Mouse (Mus musculus): ENCODE results near the gene Nucks1. TPM values are rescaled to one million over a fixed set of nuclear protein-coding genes. Genes with fewer than 3 reads are reported as not detected.
A peak's percentile ranks its signal among the peaks of the same experiment; 100 is the strongest.

Gene Nucks1
- polyA plus RNA-seq, 1 experiment: 20.6 TPM

- TF ChIP-seq MAX (IDR thresholded peaks at IDR 0.05; ENCODE audit: low read depth) (no peak), USF1 (IDR thresholded peaks at IDR 0.05; ENCODE audit: low read depth) (no peak), REST (IDR thresholded peaks at IDR 0.05; ENCODE audit: insufficient read depth, insufficient read length) (no peak), TCF3 (IDR thresholded peaks at IDR 0.05; ENCODE audit: insufficient read length, low read depth) (no peak), TCF12 (IDR thresholded peaks at IDR 0.05; ENCODE audit: insufficient read depth, poor library complexity, severe bottlenecking) (no peak), MYOD1 (IDR thresholded peaks at IDR 0.05; ENCODE audit: control insufficient read depth in 1 of 3, insufficient read length in 2 of 3, low read depth in 2 of 3) (no peak), CEBPB (IDR thresholded peaks at IDR 0.05; ENCODE audit: insufficient read depth, poor library complexity, severe bottlenecking) (no peak), POLR2AphosphoS2 (IDR thresholded peaks at IDR 0.05; ENCODE audit: insufficient read length, low read depth) (no peak), SRF (IDR thresholded peaks at IDR 0.05; ENCODE audit: control insufficient read depth, insufficient read length, low read depth) (no peak), MYOG (IDR thresholded peaks at IDR 0.05; ENCODE audit: control insufficient read depth in 1 of 3, insufficient read depth in 1 of 3, insufficient read length in 2 of 3, low read depth in 2 of 3) (no peak), POLR2A (IDR thresholded peaks at IDR 0.05; ENCODE audit: insufficient read length, low read depth) (no peak), E2F4 (IDR thresholded peaks at IDR 0.05; ENCODE audit: insufficient read depth) (no peak)
- Histone ChIP-seq H3ac (ENCODE audit: control insufficient read depth, insufficient read length) (no peak overlapping the region), H3K4me3 (no peak overlapping the region), H3K79me2 (ENCODE audit: control insufficient read depth, insufficient read depth) (no peaks in the 10 kb centered on the region), H3K36me3 (ENCODE audit: control insufficient read depth, insufficient read depth) (no peaks in the 10 kb centered on the region), H3K4me2 (ENCODE audit: low read depth) (no peak overlapping the region), H3K27me3 (ENCODE audit: control insufficient read depth, insufficient read depth, insufficient read length) (peaks cover 32% of the 10 kb centered on the region)
These were observed 47.1 kb downstream of the Nucks1 start for GRCm38 (mm10) chr1:131957416-131957815.

- H3K4me3 ChIP-seq: no peak overlapping the region
- H3K36me3 ChIP-seq (ENCODE audit: control insufficient read depth, insufficient read depth): no peaks in the 10 kb centered on the region
- H3K79me2 ChIP-seq (ENCODE audit: control insufficient read depth, insufficient read depth): no peaks in the 10 kb centered on the region
- H3K4me2 ChIP-seq (ENCODE audit: low read depth): no peak overlapping the region
- no peak overlapping the region for H3ac ChIP-seq (ENCODE audit: control insufficient read depth, insufficient read length)
- peaks cover 45% of the 10 kb centered on the region for H3K27me3 ChIP-seq (ENCODE audit: control insufficient read depth, insufficient read depth, insufficient read length)
- TF ChIP-seq POLR2AphosphoS2 (IDR thresholded peaks at IDR 0.05; ENCODE audit: insufficient read length, low read depth) (no peak), MYOD1 (IDR thresholded peaks at IDR 0.05; ENCODE audit: control insufficient read depth in 1 of 3, insufficient read length in 2 of 3, low read depth in 2 of 3) (no peak), TCF12 (IDR thresholded peaks at IDR 0.05; ENCODE audit: insufficient read depth, poor library complexity, severe bottlenecking) (no peak), TCF3 (IDR thresholded peaks at IDR 0.05; ENCODE audit: insufficient read length, low read depth) (no peak), POLR2A (IDR thresholded peaks at IDR 0.05; ENCODE audit: insufficient read length, low read depth) (no peak), E2F4 (IDR thresholded peaks at IDR 0.05; ENCODE audit: insufficient read depth) (no peak), SRF (IDR thresholded peaks at IDR 0.05; ENCODE audit: control insufficient read depth, insufficient read length, low read depth) (no peak), REST (IDR thresholded peaks at IDR 0.05; ENCODE audit: insufficient read depth, insufficient read length) (no peak), MAX (IDR thresholded peaks at IDR 0.05; ENCODE audit: low read depth) (no peak), USF1 (IDR thresholded peaks at IDR 0.05; ENCODE audit: low read depth) (no peak), CEBPB (IDR thresholded peaks at IDR 0.05; ENCODE audit: insufficient read depth, poor library complexity, severe bottlenecking) (no peak), MYOG (IDR thresholded peaks at IDR 0.05; ENCODE audit: control insufficient read depth in 1 of 3, insufficient read depth in 1 of 3, insufficient read length in 2 of 3, low read depth in 2 of 3) (no peak)
These were observed 50.7 kb downstream of the Nucks1 start for GRCm38 (mm10) chr1:131961004-131961403.

- H3ac ChIP-seq (ENCODE audit: control insufficient read depth, insufficient read length): peak within 1 kb of the TSS; percentile 25
- H3K27me3 ChIP-seq (ENCODE audit: control insufficient read depth, insufficient read depth, insufficient read length): peaks cover 53% of the 10 kb centered on the region
- no peaks in the 10 kb centered on the region for H3K36me3 ChIP-seq (ENCODE audit: control insufficient read depth, insufficient read depth)
- H3K4me2 ChIP-seq (ENCODE audit: low read depth): peak within 1 kb of the TSS; percentile 78
- no peaks in the 10 kb centered on the region for H3K79me2 ChIP-seq (ENCODE audit: control insufficient read depth, insufficient read depth)
- TF ChIP-seq SRF (IDR thresholded peaks at IDR 0.05; ENCODE audit: control insufficient read depth, insufficient read length, low read depth) (no peak), POLR2AphosphoS2 (IDR thresholded peaks at IDR 0.05; ENCODE audit: insufficient read length, low read depth) (no peak), TCF3 (IDR thresholded peaks at IDR 0.05; ENCODE audit: insufficient read length, low read depth) (no peak), TCF12 (IDR thresholded peaks at IDR 0.05; ENCODE audit: insufficient read depth, poor library complexity, severe bottlenecking) (no peak), POLR2A (IDR thresholded peaks at IDR 0.05; ENCODE audit: insufficient read length, low read depth) (no peak), MYOG (IDR thresholded peaks at IDR 0.05; ENCODE audit: control insufficient read depth in 1 of 3, insufficient read depth in 1 of 3, insufficient read length in 2 of 3, low read depth in 2 of 3) (no peak), E2F4 (IDR thresholded peaks at IDR 0.05; ENCODE audit: insufficient read depth) (no peak), MYOD1 (IDR thresholded peaks at IDR 0.05; ENCODE audit: control insufficient read depth in 1 of 3, insufficient read length in 2 of 3, low read depth in 2 of 3) (no peak), CEBPB (IDR thresholded peaks at IDR 0.05; ENCODE audit: insufficient read depth, poor library complexity, severe bottlenecking) (no peak), USF1 (IDR thresholded peaks at IDR 0.05; ENCODE audit: low read depth) (no peak), REST (IDR thresholded peaks at IDR 0.05; ENCODE audit: insufficient read depth, insufficient read length) (no peak), MAX (IDR thresholded peaks at IDR 0.05; ENCODE audit: low read depth) (no peak)
- no peak within 1 kb of the TSS for H3K4me3 ChIP-seq
These were observed 52.3 kb downstream of the Nucks1 start, which contains the start of gene Slc45a3 for GRCm38 (mm10) chr1:131962606-131963084. Gene Slc45a3, plus strand, starts transcription at chr1:131962967.

- no peak for TF ChIP-seq TCF3 (IDR thresholded peaks at IDR 0.05; ENCODE audit: insufficient read length, low read depth)
- TF ChIP-seq MYOD1 (IDR thresholded peaks at IDR 0.05; ENCODE audit: control insufficient read depth in 1 of 3, insufficient read length in 2 of 3, low read depth in 2 of 3): no peak
- no peak for TF ChIP-seq CEBPB (IDR thresholded peaks at IDR 0.05; ENCODE audit: insufficient read depth, poor library complexity, severe bottlenecking)
- Histone ChIP-seq H3K4me3 (no peak overlapping the region), H3ac (ENCODE audit: control insufficient read depth, insufficient read length) (peak overlapping the region; percentile 25), H3K79me2 (ENCODE audit: control insufficient read depth, insufficient read depth) (no peaks in the 10 kb centered on the region), H3K4me2 (ENCODE audit: low read depth) (peak overlapping the region; percentile 78), H3K36me3 (ENCODE audit: control insufficient read depth, insufficient read depth) (no peaks in the 10 kb centered on the region), H3K27me3 (ENCODE audit: control insufficient read depth, insufficient read depth, insufficient read length) (peaks cover 53% of the 10 kb centered on the region)
These were observed 53.0 kb downstream of the Nucks1 start for GRCm38 (mm10) chr1:131963085-131963951.

All from myocyte (in vitro differentiated cells).